Mouse (Mus musculus): ENCODE measurements around the gene Lin28b.
"Not testable (repeated sequence)": the region's sequence is repeated elsewhere in the genome, so short reads cannot be mapped to it uniquely, and the experiment has no call there.

Lin28b gene

GRCm38 (mm10) chr10:45412144-45412543 is 74.1 kb downstream of the Lin28b start:
- no peak for DNase-seq (ENCODE audit: inconsistent age in 2 of 2, low spot score in 1 of 2)

DNA sequence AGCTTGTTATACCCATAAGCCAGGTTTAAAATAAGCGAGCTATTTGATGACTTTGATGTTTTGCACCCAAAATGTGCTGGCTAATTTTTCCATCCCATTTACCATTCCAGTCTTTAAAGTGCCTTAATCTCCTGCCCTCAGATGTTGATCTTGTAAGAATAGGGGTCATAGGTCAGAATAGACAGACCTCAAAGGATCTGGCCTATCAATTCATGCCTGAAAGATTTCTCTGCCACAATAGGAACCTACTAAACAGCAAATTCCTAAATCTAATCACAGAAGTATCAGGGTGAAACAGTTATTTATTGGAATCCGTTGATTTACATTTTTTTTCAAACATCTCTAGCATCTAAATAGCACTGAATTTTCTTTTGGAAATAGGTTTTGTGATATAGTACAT is 74.5 kb downstream of the Lin28b start:
- DNase-seq (ENCODE audit: inconsistent age in 2 of 2, low spot score in 1 of 2), result no peak

DNA sequence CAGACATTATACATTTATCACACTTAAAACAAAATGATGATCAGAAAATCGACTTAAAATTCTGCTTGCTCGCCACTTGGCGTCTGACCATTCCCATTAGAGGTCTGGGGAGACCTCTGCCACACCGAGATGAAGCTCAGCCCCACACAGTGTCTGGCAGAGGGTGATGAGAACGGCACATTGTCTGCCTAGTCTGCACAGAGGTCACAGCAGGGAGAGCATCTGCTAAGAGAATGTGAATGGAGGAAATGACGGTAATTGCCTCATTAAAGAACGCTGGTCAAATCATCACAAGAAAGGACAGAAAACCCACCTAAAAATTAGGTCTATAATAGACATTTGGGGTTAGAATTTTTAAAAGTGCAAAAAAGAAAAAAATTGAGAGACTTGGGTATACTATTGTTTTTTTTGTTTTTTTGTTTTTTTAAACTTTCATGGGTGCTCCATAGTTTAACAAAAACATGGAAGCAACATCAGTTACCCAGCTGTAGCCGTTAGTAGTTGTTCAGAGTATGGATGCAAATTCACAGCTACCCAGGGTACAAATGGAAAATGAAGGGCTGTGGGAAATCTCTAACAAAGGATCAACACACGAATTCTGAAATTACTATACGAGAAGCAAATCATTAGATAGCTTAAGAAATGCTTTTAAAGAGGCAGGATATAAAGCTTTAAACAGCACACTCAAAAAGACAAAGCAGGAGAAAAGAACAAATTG is 75.4 kb downstream of the Lin28b start:
- DNase-seq (ENCODE audit: inconsistent age in 2 of 2, low spot score in 1 of 2), result no peak

DNA sequence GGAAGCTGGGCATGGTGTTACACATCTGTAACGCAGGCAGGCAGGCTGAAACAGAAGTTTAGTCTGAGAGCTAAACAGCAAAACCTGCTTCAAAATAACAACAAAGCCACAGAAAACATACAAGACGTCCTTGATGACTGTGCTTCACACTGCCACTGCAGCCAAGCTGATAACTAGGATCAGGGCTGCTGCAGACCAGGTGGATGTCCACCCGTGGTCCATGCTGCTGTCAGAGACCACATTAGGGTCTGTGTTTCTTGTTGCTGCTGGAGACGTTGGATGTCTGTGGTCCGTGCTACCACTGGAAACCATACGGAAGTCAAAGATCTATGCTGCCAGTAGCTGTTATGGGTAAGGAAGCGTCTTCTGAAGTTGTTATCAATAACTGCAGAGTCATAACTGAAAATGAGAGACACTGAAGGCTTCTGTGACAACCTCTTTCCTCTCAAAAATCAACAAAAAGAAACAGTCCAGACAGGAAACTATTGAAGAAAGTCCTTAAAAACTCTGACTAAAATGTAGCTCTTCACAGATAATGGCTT is 86.4 kb downstream of the Lin28b start:
- no peak for DNase-seq (ENCODE audit: inconsistent age in 2 of 2, low spot score in 1 of 2)

GRCm38 (mm10) chr10:45398211-45398610 is 88.0 kb downstream of the Lin28b start:
- DNase-seq (ENCODE audit: inconsistent age in 2 of 2, low spot score in 1 of 2), result no peak

DNA sequence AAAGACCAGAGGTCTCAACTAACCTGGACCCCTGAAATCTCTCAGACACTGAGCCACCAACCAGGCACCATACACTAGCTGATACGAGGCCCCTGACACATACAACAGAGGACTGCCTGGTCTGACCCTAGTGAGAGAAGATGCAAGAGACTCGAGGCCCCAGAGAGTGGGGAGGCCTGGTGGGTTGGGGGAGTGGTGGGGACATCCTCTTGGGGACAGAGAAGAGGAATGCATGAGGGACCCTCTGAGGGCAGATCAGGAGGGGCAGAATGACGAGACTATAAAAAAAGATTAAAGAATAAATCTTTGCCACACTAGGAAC is 103.6 kb downstream of the Lin28b start:
- no peak for DNase-seq (ENCODE audit: inconsistent age in 2 of 2, low spot score in 1 of 2)

GRCm38 (mm10) chr10:45381937-45382636 is 104.1 kb downstream of the Lin28b start:
- DNase-seq (ENCODE audit: inconsistent age in 2 of 2, low spot score in 1 of 2), result no peak

- no peak for DNase-seq (ENCODE audit: inconsistent age in 2 of 2, low spot score in 1 of 2)
These were observed 107.9 kb downstream of the Lin28b start for GRCm38 (mm10) chr10:45378269-45378668.

- DNase-seq (ENCODE audit: inconsistent age in 2 of 2, low spot score in 1 of 2), result peak; percentile 34 to 81
These were observed 113.1 kb downstream of the Lin28b start for GRCm38 (mm10) chr10:45372994-45373692.

DNA sequence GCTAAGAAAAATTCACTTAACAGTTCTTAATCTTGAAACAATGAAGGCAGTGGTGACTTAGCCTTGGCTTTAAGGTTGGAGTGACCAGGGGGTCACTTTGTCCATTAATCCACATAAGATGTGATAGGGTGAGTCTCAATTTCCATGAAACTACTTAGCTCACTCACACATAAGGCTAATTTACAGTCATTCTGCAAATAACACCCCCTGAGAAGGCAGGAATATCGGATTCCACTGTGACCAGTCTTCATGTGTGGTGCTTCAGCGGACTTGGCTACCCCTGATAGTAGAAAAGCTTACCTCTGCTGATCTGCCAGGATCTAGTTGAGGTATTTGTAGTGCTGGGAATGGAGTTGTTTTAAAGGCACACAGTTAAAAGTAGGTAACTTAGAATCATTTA is 115.7 kb downstream of the Lin28b start:
- DNase-seq (ENCODE audit: inconsistent age in 2 of 2, low spot score in 1 of 2), result no peak

- no peak for DNase-seq (ENCODE audit: inconsistent age in 2 of 2, low spot score in 1 of 2)
These were observed 116.6 kb downstream of the Lin28b start for GRCm38 (mm10) chr10:45369639-45370038.

- DNase-seq (ENCODE audit: inconsistent age in 2 of 2, low spot score in 1 of 2), result no peak
These were observed 119.0 kb downstream of the Lin28b start for GRCm38 (mm10) chr10:45366987-45367705.

GRCm38 (mm10) chr10:45363396-45363795 is 122.8 kb downstream of the Lin28b start:
- DNase-seq (ENCODE audit: inconsistent age in 2 of 2, low spot score in 1 of 2), result no peak

- DNase-seq (ENCODE audit: inconsistent age in 2 of 2, low spot score in 1 of 2), result no peak
These were observed 130.1 kb downstream of the Lin28b start for GRCm38 (mm10) chr10:45356091-45356490.

DNA sequence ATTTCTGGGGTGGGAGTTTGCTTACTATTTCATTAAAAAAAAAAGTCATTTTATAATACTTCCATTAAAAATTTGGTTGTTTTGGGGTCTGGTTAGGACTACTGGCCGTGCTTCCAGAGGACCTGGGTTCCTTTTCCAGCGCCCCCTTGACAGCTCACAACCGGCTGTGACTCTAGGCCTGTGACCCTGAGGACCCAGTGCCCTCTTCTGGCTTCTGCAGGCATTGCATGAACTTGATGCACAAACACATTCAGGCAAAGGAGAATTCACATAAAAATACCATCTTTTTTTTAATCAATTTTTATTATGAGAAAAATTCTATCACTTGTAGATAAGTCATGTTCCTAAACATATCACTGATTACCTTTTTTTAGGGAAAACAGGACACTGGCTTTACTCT is 138.1 kb downstream of the Lin28b start:
- DNase-seq (ENCODE audit: inconsistent age in 2 of 2, low spot score in 1 of 2), result not testable (repeated sequence)

- no peak for DNase-seq (ENCODE audit: inconsistent age in 2 of 2, low spot score in 1 of 2)
These were observed 141.0 kb downstream of the Lin28b start for GRCm38 (mm10) chr10:45345217-45345616.

- DNase-seq (ENCODE audit: inconsistent age in 2 of 2, low spot score in 1 of 2), result no peak
These were observed 141.8 kb downstream of the Lin28b start for GRCm38 (mm10) chr10:45344381-45344780.

DNA sequence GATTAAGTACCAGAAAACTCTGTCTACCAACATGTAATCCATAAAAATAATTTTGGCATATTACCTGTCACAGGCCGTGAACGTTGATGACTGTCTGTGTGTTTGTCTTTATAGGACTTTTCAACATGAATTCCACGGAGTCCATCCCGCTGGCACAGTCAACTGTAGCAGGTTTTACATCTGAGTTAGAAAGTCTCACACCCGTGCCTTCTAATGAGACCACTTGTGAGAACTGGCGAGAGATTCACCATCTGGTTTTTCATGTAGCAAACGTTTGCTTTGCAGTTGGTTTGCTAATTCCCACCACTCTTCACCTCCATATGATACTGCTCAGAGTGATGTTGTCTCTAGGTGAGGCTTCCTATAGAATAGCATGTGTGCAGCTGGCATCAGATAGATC is 147.1 kb downstream of the Lin28b start:
- DNase-seq (ENCODE audit: inconsistent age in 2 of 2, low spot score in 1 of 2), result no peak

GRCm38 (mm10) chr10:45335434-45336422 is 150.5 kb downstream of the Lin28b start, which contains the start of gene Bves:
Gene Bves, plus strand, starts transcription at chr10:45335772.
- DNase-seq (ENCODE audit: inconsistent age in 2 of 2, low spot score in 1 of 2), result no peak

DNA sequence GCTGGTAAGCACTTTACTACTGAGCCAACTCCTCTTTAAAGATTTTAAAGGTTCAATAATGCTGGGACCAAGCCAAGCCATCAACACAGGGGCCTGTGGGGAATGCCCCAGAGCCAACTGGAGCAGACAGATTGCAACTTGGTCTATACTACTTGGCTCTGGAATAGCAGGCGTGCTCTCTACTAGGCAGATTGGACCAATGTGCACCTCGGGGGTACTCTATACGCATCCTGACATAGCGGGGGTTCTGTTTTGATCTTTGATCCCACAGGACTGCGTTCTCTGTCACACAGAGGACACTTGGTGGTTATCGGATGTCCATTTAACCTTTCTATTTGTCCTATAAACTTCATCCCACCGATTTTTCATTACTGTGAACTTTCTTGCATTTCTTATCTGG is 151.3 kb downstream of the Lin28b start:
- DNase-seq (ENCODE audit: inconsistent age in 2 of 2, low spot score in 1 of 2), result no peak
